Mouse (Mus musculus): ENCODE measurements around the gene Hhex. TPM values are rescaled to one million over a fixed set of nuclear protein-coding genes. Genes with fewer than 3 reads are reported as not detected.

Gene Hhex
- total RNA-seq (2021): under 1 TPM; 0.21 to 0.78 TPM
- long read RNA-seq, experiment 1: 0 reads
- long read RNA-seq, experiment 2: 0 reads

- peak; percentile 56 for DNase-seq (ENCODE audit: low spot score)
Measured at GRCm38 (mm10) chr19:37434263-37434951, at the start of gene Hhex. Gene Hhex (plus strand): TSS chr19:37434810.

DNA sequence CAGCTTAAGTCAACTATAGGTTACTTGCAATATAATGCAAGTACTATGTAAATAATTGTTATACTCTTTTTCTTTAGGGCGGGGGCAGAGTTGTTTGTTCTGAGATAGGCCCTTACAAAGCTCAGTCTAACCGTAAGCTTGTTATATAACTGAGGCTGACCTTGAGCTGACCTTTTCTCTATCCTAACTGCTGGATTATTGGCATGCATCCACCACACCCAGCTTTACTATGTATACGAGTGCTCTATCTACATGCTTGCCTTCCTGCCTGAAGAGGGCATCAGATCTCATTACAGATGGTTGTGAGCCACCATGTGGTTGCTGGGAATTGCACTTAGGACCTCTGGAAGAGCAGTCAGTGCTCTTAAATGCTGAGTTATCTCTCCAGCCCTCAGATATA is 48.5 kb upstream of the Hhex start:
- DNase-seq (ENCODE audit: low spot score): no peak

DNA sequence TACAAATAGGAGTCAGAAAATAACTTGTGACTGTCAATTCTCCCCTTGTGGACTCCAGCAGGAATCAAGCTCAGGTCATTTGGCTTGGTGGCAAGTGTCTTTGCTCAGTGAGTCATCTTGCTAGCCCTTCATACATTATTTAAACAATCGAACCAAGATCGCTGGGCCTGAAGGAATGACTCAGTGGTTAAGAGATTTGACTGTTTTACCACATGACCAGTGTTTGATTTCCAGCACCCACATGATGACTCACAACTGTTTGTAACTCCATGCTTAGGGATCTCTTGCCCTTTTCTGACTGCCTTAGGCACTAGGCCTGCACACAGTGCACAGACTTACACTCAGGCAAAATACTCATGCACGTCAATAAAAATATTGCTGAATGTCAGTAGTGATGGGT is 42.7 kb upstream of the Hhex start:
- no peak for DNase-seq (ENCODE audit: low spot score)

DNA sequence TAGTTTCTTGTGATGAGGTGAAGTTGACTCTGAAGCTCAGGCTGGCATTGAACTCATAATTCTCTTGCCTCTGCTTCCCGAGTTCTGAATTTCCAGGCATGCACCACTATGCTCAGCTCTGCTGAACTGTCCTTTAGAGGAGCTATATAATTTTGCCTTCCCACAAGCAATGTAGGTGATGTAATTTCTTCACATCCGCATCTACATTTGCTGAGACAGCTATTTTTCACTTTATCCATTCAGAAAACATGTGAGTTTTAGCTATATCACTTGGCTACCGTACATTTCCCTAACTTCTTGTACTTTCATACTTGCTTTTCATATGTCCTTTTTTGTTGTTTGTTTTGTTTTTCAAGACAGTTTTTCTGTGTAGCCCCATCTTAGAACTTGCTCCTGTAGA is 38.3 kb upstream of the Hhex start:
- no peak for DNase-seq (ENCODE audit: low spot score)

GRCm38 (mm10) chr19:37400936-37401335 is 33.7 kb upstream of the Hhex start:
- DNase-seq (ENCODE audit: low spot score): no peak

DNA sequence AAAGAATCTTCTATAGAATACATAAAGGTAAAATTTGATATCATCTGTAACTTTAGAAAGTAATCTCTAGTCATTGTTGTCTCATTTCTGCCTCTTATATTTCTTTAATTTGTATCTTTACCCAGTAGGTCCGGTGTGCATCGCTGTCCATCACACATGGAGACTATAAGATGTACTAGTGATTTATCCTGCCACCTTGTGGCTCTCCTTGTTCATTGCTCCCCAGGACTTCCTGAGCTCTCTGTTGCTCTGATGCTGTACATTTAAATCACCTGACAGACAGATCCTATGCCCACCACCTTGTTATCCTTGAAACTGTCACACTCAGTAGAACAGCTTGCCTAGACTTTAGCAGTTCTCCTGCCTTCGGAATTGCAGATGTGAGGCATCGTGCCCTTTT is 16.3 kb upstream of the Hhex start:
- no peak for DNase-seq (ENCODE audit: low spot score)

DNA sequence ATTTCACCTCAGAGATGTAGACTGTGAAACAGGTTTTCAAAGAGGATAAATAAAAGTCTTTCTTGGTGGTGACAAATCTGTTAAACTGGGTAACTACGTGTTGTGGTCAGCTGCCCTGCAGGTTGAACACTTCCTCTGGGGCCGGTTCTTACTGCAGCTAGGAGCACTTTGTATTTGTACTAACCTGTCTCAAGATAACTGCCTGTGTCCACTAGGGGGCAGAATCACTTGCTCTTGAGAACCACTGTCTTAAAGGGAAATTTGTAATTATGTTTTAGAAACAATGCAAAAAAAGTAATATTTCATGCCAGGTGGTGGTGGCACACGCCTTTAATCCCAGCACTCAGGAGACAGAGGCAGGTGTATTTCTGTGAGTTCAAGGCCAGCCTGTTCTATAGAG is 15.0 kb upstream of the Hhex start:
- peak; percentile 39 for DNase-seq (ENCODE audit: low spot score)

GRCm38 (mm10) chr19:37428589-37428988 is 6.0 kb upstream of the Hhex start:
- DNase-seq (ENCODE audit: low spot score): no peak

- no peak for DNase-seq (ENCODE audit: low spot score)
Measured at GRCm38 (mm10) chr19:37431139-37431756, 3.4 kb upstream of the Hhex start.

DNA sequence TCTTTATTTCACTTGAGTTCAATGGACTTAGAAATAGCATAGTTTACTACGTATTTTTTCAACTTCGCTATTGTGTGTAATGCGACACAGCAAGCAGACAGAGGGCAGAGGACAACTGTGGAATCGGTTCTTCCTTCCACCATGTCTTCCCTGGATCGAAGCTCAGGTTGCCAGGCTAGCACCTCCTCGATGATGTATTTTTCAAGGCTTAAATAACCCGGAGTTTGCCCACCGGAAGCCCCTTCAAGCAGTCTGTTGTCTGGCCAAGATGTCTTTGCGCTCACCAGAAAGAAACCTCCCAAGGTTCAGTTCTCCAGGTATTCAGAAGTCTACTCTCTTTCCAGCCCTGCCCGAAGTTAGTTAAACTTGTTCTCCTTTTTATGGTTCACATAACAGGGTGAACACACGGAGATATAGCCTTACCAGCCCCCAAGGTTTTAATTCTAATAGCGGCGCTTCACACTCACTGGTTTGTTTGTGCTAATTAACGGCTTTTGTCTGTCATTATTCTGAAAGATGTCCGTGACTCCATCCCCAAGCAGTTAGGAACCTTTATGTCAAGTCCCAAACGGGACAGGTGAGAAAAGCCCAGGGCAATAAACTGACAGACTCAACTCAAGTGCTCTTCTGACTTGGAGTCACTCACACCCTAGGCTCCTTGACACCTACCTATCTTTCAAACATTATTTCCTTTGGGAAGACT is 1.6 kb upstream of the Hhex start:
- no peak for DNase-seq (ENCODE audit: low spot score)

GRCm38 (mm10) chr19:37433895-37434262 is 731 bp upstream of the Hhex start:
- no peak for DNase-seq (ENCODE audit: low spot score)

GRCm38 (mm10) chr19:37435041-37435852 is 637 bp downstream of the Hhex start:
- peak; percentile 14 for DNase-seq (ENCODE audit: low spot score)

- DNase-seq (ENCODE audit: low spot score): no peak
Measured at GRCm38 (mm10) chr19:37435853-37436174, 1.2 kb downstream of the Hhex start.

DNA sequence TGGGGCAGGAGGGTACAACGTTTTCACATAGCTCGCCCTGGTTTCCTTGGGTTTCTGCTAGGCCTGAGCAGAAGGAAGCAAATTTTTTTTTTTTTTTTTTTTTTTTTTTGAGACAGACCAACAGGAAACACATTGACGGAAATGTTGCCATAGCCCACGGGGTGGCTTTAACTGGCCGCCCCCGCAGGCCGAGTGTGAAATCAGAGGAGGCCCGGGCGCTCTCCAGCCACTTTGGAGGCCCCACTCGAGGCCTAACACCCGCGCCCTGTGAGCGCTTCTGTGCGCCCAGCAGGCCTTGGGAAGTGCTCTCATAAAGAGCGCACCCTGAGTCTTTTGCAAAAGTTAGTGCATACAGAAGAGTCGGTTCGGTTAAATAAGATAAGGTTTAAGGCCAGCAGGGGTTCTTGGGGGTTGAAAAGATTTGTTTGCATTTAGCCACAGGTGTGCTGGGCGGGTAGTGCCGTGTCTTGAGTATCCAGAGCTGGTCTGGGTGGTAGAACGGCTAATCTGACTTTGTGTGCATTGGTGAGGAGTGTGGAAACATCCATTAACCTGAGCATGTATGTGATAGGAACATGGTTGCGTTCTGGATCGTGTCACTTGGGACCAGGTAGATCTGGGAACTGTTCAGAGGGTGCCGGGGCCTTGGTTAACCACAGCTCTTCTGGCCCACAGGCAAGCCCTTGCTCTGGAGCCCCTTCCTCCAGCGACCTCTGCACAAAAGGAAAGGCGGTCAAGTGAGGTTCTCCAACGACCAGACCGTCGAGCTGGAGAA is 2.1 kb downstream of the Hhex start:
- DNase-seq (ENCODE audit: low spot score): no peak

DNA sequence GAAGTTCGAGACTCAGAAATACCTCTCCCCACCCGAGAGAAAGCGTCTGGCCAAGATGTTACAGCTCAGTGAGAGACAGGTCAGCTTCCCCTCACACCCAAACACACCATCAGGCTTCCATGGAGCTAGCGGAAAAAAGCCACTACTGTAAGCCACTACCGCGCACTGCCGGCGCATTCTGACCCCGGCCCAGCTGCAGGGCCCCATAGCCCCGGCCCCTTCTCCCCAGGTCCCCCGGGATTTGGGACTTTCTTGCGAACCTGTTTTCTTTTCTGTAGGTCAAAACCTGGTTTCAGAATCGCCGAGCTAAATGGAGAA is 2.6 kb downstream of the Hhex start:
- DNase-seq (ENCODE audit: low spot score): no peak

- no peak for DNase-seq (ENCODE audit: low spot score)
Measured at GRCm38 (mm10) chr19:37440181-37440580, 5.6 kb downstream of the Hhex start.

- DNase-seq (ENCODE audit: low spot score): no peak
Measured at GRCm38 (mm10) chr19:37440708-37441475, 6.3 kb downstream of the Hhex start.

DNA sequence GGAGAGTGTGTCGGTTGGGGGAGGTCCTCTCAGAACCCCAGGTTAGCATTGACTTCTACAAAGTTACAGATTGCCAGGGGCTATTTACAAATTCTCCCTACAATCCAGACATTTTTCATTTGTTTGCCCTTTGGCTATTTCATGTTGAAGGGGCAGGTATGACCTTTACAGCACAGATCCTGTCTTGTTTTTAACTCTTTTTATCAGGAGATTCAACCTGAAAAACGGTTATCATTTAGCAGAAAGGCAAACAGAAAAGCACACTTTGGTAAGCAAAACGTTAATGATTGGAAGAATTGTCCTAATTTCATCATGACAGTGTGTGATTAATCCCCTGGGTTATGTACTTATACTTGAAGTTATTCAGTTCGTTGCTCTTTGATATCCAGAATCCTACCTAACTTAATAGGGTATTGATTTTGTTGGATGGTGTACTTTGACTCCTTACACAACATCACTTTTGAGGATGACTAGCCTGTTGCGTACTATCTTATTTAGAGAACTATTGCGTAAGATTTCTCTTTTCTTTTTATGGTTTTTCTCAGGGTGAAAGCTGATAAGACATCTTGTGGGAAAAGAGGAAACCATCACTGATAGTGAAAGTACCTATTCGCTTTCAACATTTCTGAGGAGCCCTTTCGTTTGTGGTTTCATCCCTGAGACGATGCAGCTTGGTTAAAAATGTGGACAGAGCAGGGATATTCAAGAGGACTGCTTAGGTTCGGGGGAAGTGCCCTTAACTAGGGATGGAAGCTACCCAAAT is 8.1 kb downstream of the Hhex start:
- no peak for DNase-seq (ENCODE audit: low spot score)

DNA sequence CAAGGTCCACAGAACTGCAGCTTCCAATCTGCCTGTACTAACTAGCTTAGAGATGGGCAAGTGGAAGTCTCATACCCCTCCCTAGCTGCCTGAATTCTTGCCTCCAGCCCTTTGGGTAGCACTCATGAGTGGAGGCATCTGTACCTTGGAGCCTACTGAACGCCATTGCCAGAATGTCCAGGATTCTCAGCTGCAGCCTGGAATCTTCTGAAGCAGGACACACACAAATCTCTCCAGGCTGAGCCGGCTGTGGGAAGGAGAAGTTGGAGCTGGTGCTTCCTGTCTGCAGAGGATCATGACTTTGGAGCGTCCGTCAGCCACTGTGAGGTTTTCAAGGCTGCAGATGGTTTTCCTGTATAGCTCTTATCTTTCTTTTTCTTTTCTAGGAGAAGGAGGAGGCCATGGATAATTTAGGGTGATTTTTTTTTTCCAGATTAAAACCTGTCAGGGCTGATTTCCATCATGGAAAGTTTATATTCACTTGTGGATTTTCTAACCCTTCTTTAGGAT is 9.1 kb downstream of the Hhex start:
- no peak for DNase-seq (ENCODE audit: low spot score)

DNA sequence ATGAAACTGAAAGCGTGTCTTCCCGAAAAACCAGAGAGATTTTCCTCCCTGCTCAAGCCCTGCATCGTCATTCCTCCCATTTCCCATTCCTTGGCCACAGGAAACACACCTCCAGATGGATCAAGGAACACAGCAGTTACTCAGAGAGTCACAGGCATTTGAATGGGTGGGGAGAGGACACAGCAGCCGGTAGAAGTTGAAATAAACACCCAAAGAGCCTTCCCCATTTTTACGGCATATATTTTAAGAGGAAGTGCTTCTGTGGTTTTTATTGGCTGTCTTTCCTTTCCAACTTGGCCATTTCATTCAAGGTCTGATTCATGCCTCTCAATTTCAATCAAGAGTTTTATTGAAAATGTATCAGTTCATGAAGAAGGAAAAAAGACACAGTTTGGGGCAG is 13.6 kb downstream of the Hhex start:
- no peak for DNase-seq (ENCODE audit: low spot score)
